Mouse (Mus musculus): ENCODE results near the gene Agpat3.

The Agpat3 gene

DNA sequence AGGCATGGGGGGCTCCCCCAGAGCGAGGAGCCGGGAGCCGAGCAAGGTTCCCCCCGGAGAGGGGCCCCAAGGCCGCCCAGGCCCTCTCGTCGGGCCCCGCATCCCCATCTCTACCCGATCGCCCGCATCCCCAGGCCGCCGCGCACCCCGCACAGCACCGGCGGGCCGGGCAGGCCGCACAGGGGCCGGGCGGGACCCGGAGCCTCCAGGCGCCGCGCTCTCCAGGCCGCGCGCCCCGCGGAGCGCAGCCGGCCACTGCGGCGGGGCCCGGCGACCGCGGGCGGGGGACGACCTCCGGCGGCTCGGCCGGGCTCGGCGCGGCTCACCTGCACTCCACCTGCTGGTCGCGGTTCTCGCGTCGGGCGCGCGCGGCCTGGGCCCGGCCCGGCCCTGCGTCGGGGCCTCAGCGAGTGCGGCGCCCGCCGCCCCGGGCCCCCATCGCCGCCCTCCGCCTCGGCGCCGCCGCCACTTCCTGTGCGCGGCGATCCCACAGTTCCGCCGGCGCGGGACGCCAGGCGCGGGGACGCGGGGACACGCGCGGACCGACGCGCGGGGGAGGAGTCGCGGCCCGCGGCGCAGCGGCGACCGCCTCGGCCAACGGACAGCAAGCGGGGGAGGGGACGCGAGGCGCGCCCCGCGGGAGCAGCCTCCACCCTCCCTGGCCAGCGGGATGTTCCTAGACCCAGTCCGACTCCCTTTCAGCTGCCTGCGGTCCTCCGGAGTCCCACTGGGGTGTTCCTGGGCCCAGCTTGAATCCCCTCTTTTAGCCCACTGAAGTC, at the start of gene Agpat3:
TSS of gene Agpat3 (minus strand) at position 603 of the 779 bp plus-strand sequence.
- peak; percentile 43 to 54 for DNase-seq

DNA sequence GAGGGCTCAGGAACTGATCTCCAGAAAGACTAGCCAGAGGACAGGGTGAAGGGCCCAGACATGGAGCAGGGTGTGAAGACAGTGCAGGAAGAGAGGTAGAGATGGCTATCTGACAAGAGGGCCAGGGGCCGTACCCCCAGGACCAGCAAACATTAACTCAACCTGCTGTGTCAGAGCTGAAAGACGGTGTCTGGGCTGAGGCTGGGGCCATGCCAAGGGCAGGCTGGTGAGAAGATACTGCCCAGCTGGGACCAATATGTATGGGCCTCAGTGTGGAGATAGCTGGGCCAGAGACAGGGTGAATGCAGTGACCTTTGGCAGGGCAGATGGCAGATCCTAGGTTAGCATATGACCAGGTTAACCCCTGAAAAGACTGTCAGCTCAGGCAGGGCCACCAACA, 48.8 kb upstream of the Agpat3 start:
- no peak for DNase-seq

DNA sequence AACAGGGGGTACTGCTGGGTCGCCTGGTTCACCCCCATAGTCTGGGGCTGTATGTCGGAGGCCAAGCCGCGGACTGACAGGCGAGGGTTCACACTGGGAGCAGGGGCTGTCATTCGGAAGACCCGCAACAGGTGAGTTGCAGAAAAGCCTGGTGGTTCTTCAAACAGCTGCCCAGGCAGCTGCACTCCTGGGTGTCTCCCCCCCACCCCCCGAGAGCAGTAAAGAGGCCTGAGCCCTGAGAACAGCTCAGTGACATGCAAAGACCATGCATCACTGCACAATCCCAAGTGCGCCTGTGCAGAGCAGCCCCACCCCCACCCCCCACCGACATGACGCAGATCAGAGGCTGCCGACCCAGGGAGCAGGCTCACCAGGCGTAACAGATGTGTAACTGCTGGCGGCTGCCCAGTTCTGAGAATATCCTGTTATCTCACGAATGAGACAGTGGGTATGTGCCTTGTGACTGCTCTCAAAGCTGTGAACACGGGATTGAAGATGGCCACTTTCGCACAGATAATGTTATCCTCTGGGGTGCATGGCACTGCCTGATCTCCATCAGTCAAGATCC, 46.9 kb upstream of the Agpat3 start:
- DNase-seq, result peak in 1 of 2 experiments; percentile 52

DNA sequence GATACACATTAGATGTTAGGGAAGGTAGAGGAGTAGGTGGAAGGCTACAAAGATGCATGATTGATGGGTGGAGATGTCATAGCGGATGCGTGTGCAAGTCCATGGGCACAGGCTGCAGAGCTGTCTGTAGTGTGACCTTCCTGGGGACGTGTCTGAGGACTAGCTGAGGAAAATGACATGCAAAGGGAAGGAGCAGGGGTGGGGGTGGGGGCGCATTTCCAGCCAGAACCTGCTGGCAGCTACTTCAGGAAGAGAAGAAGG, 44.3 kb upstream of the Agpat3 start:
- no peak for DNase-seq

DNA sequence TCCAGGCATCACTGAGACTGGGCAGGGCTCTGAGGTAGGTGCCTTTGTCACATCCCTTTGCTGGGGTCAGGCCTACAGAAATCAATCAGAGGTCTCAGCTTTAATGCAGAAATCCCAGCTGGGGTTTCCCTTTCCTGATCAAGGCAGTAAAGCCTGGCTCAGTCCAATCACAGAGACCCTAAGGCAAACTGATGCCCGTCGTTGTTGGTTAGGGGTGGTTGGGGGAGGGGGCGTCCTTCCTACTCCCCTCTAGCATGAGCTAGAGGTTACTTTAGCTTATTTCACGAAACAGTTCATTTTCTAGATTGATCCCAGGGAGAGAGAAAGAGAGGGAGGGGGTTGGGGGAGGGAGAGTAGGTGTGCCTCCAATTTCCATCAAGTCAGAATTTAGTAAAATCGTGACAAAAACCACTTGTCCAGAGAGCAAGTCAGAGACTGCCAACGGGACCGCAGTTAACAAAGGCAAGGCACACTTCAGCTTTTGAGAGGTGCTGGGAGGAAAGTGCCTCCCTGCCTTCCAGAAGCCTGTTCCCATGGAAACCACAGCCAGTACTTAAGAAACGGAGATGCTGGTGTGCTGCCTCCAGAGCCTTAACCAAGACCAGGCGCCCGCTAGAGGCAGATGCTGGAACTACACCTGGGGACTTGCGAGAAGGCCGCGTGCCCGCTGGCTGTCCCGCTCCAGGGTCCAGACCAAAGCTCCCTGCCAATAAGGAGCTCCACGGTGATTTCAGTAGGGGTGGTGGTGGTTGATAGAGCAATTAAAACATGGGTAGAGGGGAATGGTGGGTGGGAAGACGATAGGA, 43.7 kb upstream of the Agpat3 start:
- peak; percentile 83 to 96 for DNase-seq

DNA sequence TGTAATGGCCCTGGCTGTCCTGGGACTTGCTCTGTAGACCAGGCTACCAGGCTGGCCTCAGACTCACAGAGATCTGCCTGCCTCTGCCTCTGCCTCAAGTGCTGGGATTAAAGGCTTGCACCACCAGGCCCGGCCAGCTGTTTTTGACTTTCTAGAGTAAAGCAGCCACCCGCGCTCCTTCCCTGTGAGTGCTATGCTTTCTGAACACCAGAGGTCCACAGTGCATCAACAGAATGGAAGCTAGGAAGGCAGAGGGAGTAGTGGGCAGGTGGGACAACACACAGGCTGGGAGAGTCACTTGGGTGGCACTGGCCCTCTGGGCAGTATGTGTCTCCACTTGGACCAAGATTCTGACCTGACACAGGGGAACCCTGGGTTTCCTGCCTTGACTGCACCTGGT, 43.1 kb upstream of the Agpat3 start:
- no peak for DNase-seq

DNA sequence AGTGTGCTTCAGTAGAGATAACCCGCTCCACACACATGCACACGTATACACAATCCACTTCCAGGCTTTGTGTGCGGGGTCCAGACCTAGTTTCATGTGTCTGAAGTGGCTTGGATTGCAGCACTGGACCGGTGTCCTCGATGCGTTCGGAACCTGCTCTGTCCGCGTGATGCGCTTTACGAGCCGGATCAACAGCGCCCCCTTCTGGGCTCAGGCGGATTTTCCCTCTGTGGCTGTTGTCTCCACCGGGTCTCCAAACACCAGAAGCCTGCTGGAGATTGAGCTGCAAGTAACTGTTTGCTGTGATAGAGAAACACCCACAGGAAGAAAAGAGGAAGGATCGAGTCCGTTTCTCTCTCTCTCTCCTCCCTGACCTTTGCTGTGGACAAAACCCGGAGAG, 39.8 kb upstream of the Agpat3 start:
- peak; percentile 73 to 85 for DNase-seq

DNA sequence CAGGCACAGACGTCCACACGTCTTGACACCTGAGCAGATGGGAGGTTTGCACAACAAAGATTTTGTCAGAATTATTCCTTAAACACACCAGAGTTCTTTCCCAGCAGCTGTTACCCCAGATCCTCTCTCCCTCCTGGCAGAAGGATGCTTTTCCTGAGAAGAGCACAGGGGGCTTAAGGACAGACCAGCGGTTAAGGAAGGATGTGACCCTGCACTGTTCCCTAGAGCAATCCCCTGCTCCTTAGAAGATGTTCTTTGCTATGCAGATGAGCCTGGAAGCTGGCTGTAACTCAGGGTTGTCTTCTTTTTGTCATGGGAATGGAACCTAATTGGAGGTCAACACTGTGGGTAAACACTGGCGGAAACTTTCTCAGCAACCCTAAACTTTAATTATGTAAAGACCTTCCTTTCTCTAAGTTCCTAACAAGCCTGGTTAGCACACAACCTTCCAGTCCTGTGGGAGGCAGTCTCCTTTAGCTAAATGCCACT, 38.7 kb upstream of the Agpat3 start:
- no peak for DNase-seq

DNA sequence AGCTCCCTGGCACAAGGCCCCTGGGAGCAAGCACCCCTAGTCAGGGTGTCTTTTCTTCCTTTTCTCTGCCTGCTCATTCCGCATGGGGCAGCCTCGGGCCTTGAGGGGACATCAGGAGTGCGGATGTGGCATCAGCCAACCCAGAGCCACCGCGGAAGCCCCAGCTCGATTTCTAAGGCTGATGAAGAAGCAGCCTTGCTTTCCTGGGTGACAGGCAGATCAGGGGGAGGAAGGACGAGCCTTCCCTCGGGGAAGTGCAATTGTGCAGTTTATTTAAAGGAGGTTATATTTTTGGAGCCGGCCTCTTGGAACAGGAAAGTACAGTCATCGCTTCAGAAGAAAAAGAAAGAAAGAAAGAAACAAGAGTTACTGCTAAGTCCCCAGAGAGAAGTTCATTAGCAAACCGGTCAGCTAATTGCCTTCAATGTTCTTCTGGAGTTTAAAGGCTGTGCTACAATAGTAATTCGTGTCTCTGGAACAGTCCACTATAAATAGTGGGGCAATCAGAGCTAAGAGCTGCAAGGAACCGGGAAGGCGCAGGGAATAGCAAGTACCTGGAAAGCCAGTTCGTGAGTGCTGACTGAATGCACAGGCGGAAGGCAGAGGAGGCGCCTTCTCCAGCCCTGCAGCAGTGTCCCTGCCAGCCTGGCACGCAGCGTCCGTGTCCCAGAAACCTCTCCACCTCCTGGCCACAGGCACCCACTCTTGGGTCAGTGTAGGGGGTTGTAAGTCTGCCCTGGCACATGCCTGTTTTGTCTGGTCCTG, 36.1 kb upstream of the Agpat3 start:
- DNase-seq, result no peak

DNA sequence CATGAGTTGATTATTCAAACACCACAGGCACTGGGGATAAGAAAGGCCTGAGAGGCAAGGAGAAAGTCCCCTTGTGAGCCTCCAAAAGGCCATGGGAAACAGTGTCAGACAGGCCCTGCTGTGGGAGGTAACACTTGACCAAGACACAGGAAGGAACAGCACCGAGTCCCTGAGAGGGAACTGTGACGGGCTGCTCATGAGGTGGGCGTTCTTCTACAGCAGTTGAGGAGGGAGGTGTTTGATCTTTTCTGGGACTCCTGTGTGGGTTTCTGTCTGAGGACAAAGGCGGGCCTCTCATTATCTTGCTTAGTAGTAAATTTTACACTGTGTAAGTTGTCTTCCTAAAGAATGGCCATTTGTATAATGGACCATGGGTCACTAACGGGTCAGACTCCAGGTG, 33.2 kb upstream of the Agpat3 start:
- DNase-seq, result no peak

DNA sequence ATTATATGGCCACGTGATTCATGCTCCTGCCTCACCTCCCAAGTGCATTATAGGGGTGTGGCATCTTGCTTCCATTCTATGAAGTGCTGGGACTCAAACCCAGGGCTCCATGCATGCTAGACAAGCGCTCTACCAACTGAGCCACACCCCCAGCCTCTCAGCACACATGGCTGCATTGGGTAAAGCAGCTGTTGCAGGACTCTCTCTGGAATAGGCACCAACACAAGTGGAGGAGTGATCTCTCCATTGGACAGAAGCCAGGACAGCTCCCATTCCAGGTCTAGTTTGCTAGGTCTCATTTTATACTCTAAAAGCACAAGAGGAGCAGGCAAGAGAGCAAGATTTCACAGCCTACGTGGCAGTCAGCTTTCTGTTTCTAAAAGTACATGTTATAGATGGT, 31.3 kb upstream of the Agpat3 start:
- DNase-seq, result no peak

DNA sequence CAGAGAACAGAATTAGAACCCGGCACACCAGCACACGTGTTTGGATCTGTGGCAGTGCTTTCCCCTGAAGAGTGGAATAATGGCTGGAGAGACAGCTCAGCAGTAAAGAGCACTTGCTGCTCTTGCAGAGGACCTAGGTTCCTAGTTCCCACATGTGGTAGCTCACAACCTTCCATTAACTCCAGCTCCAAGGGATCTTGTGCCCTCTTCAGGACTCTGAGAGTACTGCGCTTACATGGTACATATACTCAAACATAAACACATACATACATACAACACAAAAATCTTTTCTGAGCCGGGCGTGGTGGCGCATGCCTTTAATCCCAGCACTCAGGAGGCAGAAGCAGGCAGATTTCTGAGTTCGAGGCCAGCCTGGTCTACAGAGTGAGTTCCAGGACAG, 26.2 kb upstream of the Agpat3 start:
- DNase-seq, result no peak

DNA sequence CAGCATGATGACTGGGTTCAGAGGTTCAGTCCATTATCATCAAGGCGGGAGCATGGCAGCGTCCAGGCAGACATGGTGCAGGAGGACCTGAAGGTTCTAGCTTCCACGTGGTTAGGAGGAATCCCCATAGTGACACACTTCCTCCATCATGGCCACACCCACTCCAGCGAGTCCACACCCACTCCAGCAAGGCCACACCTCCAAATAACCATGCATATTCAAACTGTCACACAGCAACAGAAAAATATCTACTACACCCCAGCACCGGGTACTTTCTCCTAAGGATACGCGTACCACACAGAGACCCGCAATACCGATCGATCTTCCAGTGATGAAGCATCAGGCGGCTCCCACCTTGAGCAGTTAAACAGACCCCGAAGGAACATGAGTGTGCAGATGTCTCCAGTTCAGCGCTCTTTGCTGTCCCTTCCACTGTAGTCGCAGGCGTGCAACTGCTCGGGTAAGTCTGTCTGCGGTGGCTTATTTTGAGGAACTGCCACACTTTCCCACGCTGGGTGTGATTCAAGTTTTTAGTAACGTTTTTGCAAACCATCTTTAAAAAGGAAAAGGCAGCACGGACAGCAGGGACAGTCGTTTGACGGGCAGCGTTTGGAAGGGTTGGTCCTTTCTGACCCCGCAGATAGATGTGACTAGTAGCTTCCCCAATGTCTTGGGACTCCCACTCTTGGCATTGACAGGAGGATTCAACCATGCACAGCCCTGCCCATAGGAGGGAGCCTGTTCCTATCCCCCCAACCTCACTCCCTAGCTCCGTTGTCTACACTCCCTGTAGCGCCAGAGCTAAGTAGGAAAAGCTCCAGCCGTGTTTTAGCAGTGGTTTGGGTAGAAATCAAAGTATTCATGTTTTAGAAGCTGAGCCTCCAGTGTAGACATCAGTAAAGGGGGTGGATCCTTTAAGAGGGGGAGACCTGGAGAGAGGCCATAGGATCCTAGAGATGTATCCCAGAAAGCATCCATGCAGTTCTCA, 20.7 kb upstream of the Agpat3 start:
- no peak for DNase-seq

DNA sequence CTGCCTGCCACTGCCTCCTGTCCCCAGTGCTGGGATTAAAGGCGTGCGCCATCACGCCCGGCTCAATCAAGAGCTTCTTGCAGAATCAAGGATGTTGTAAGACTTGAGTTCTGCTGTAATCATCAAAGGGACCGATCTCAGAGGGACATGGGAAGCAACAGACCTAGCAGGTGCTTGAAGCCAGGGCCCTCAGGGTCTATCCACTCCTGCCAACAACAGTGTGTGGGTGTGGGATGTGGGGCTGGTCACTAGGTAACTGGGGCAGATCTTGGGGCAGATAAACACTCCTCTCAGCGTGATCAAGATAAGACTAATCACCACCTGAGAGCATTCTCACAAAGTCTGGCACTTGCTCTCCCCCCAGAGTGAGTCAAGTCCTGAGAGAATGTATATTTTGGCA, 19.5 kb upstream of the Agpat3 start:
- no peak for DNase-seq

DNA sequence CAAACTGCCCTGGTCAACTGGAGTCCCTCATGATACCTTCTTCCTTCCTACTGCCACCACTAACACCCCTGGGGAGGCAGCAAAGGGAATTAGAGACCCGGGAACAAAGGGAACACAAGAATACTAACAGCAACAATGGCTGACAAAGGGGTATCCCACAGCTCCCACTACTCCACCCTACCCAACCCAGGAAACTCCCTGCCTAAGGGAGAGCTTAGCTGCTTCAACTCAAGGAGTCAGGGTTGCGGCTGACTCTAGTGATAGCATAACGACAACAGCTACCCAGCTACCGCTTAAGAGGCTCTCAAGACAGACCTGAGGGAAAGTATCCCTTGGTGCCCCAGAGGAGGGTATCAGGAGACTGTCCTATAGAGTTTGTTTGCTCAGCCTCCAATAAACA, 15.3 kb upstream of the Agpat3 start:
- no peak for DNase-seq

DNA sequence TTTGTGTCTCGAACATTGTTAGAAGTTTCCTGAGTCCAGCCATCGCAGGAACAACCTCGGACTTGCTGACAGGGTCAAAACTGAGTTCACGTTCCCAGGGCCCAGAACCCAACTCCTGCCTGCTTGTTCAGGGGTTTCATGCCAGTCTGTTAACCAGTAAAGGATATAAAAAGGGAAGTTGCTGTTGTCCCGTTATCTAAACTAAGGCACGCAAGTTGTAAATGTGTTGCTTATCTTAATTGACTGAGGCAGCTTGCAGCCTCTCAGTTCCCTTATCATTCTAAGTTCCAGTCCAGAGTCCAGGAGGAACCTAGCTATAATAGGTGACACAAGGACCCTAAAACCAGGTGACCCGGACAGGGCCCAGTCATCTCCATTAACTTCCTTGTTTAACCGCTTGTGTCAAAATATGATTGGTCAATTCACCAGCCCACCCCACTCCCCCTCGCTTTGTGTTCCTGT, 14.6 kb upstream of the Agpat3 start:
- DNase-seq, result no peak

DNA sequence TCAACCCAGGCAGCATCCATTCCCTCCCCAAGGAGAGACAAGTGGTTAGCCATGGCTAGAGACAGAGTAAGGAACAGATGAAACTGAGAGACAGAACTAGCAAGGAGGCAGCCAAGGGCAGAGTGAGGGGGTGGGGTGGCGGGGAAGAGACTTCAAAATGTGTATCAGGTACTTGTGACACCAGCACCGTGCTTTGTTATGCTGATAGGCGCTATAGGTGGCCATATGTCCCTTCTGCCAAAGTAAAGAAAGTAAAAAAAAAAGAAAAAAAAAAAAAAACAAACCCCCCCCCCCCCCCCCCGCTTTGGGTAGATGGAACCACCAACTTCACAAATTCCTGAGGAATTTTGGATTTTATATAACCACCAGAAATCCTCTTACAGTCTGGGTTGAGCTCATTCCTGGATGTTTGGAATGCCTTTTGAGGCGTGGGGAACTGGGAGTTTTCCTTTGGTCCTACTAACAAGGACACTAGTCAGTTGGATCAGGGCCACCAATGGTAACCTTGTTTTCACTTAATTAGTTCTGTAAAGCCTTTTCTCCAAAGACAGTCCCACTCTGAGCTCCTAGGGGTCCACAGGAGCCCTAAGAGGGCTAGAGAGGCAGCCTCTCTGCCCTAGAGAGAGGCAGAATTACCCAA, 14.0 kb upstream of the Agpat3 start:
- DNase-seq, result no peak

DNA sequence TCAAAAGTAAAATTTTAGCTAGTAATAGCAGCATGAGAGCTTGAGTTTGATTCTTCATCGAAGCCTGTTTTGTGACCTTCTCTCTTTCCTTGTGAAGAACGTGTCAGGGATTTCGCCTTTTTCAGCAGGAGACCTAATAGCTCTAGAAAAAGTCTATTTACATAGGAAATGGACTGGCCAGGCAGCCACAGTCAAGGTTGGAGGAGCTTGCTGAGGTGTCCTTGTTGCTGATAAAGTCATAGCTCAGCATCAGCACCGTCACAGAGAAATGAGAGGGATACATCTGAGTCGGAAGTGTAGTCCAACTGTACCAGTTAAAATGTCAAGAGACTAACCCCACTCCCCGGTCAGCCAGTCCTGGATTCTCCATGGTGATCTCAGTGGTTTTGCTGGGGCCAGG, 13.3 kb upstream of the Agpat3 start:
- no peak for DNase-seq

DNA sequence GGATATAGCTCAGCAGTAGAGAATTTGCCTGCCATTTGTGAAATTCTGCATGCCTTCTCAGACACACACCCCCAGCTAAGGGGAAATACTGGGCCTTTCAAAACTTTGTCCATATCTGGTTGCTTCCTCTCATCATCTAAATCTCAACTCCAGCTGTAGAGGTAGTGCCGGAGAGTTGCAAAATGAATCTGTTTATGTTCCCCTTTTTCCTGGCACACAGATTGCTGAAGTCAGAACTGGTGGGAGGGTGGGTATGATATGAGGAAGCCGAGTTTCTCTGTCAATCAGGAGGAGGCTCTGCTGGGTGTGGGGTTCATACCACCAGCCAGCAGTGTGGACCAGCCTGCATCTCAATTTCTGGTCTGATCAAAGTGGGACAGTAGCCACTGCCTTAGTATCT, 11.8 kb upstream of the Agpat3 start:
- no peak for DNase-seq

DNA sequence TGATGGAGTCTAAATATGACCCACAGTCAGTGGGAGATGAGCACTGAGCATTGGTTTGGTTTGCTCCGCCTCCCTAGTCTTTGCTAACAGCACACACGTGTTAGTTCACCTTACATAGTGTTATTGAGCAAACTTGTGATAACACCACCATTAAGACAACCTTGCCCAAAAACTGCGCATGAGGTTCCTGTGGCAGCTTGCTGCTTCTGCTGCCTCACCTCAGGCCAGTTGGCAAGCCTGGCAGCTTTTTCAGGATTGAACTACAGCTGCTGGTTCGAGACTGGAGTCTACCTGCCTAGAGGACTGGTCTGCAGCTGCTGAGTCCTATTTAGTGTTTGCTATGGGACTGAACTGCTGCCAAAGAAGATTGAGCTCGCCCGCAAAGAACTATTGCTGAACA, 11.1 kb upstream of the Agpat3 start:
- no peak for DNase-seq

DNA sequence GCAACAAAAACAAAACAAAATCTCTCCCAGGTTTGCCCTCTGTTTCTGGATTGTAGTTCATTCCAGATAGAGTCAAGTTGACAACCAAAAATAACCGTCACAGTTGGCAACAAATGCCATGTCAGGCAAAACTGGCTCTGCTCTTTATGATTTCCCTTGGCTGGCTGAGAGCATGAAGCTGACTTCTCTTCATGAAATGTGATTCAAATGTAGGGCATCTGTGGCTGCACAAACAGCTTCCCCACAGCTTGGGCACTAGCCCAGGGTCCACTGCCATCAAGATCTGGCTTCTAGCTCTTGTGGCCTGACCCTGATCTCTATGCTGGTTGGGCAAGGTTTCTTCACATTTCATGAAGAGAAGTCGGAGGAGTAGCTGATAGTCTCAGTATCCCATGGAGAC, 9.7 kb upstream of the Agpat3 start:
- no peak for DNase-seq

Data from kidney, adult 8-10 months (tissue).